Mouse (Mus musculus) spleen, embryonic (tissue): ENCODE data around the gene Ier5.

Experiments
- CTCF ChIA-PET: fragments of 350-600 bp; sonication (Branson Sonifier 250); formaldehyde crosslinking; loops from one replicate; lab custom pipeline; 2022; lab: Charles Lee

The Ier5 gene

GRCm38 (mm10) chr1:155058099-155059012 is 41.1 kb downstream of the Ier5 start:
- CTCF ChIA-PET: interaction anchor here (0.7 to 1.1 kb wide), 2 partner anchors 22 to 26 kb away, joined by 3 read pairs; no protein-coding TSS in a partner anchor

DNA sequence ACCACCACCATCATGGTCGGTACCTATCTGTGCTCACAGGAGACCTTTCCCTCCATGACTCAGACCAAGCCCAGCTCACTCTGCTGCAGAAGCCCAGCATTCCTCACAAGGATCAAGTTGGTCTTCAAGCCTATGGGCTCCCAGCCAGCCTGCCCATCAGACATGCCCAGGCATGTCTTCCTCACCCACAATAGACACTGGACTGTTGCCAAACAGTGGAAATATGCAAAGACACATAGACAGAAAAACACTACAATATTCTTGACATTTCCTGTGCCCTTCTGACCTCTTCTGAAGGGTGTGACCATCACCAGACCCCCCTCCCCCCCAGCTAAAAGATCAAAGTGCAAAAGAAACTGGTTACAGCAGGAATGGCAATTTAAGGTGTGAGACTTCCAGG is 43.3 kb downstream of the Ier5 start:
- CTCF ChIA-PET: interaction anchor here (0.7 to 1.6 kb wide), 2 partner anchors 27 to 43 kb away, joined by 5 to 6 read pairs; partner anchors contain the start of gene Ier5

GRCm38 (mm10) chr1:155055041-155055440 is 44.4 kb downstream of the Ier5 start:
- CTCF ChIA-PET: interaction anchor here (0.5 to 1.6 kb wide), 4 partner anchors 11 to 44 kb away, joined by 3 to 11 read pairs (median 4); partner anchors contain the start of gene Ier5

GRCm38 (mm10) chr1:155054366-155054965 is 45.0 kb downstream of the Ier5 start:
- CTCF ChIA-PET: interaction anchor here (0.5 to 1.6 kb wide), 4 partner anchors 12 to 227 kb away, joined by 3 to 5 read pairs (median 4); partner anchors contain the start of gene Ier5

GRCm38 (mm10) chr1:155053296-155053695 is 46.1 kb downstream of the Ier5 start:
- CTCF ChIA-PET: interaction anchor here (0.7 kb wide), 1 partner anchor 118 kb away, joined by 5 read pairs; no protein-coding TSS in a partner anchor

- CTCF ChIA-PET: interaction anchor here (0.6 to 0.7 kb wide), 3 partner anchors 50 to 118 kb away, joined by 3 to 5 read pairs (median 4); no protein-coding TSS in a partner anchor
These were observed 46.7 kb downstream of the Ier5 start for GRCm38 (mm10) chr1:155052761-155053166.

DNA sequence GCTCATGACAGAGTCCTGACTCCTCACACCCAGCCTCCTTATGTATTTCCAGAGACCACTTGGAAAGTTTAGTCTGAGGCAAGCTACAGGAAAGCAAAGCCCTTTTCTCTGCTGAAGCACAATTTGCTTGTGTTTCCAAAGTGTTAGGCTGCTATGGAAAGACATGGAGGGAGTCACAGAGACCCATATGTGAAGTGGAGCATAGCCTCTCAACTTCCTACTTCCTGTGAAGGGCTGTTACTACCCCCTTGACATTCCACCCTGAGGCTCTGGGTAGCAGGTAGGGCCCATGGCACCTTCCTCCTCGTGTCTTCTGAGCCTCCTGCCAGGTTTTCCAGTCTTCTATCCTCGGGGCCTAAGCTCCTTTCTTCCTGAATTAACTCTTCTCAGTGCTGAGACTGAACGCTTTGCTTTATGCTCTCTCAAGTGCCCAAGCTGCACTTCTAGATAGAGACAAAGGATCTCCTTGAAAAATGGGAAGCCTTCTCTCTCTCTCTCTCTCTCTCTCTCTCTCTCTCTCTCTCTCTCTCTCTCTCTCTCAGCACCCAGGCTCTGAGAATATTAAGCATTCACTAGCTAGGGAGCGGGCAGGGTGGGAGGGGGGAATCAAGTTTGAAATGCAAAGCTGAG is 47.2 kb downstream of the Ier5 start:
- CTCF ChIA-PET: interaction anchor here (0.6 to 0.7 kb wide), 2 partner anchors 51 to 70 kb away, joined by 3 to 4 read pairs; no protein-coding TSS in a partner anchor

GRCm38 (mm10) chr1:155051701-155052127 is 47.7 kb downstream of the Ier5 start:
- CTCF ChIA-PET: interaction anchor here (0.7 to 0.8 kb wide), 3 partner anchors 17 to 46 kb away, joined by 3 read pairs; no protein-coding TSS in a partner anchor

- CTCF ChIA-PET: interaction anchor here (0.7 to 2.6 kb wide), 6 partner anchors 18 to 89 kb away, joined by 3 to 10 read pairs (median 4); no protein-coding TSS in a partner anchor
These were observed 48.4 kb downstream of the Ier5 start for GRCm38 (mm10) chr1:155050897-155051592.

DNA sequence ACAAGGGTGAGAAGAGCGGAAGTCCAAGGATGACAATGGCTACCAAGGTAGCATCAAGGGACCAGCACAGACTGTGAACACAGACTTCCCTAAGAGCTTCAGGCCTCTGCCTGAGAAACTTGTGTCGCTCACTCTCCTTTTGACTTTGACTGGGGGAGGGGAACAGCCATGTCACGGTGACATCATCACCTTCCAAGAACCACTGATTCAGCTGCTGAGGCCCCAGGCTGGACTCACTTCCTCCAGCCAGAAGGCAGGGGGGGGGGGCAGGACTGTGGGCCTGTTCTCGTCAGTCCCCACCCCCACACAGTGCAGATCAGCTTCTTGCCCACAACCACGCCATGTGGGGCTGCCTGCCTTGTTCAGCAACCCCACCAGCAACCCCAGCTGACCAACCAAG is 49.3 kb downstream of the Ier5 start:
- CTCF ChIA-PET: interaction anchor here (0.9 to 2.6 kb wide), 3 partner anchors 24 to 48 kb away, joined by 4 to 10 read pairs (median 5); no protein-coding TSS in a partner anchor

GRCm38 (mm10) chr1:155048947-155049346 is 50.5 kb downstream of the Ier5 start:
- CTCF ChIA-PET: interaction anchor here (0.7 to 2.6 kb wide), 4 partner anchors 47 to 378 kb away, joined by 3 to 10 read pairs (median 4); no protein-coding TSS in a partner anchor
